Mouse (Mus musculus): Measurements from ENCODE around the gene Ppil6. TPM values are rescaled to one million over a fixed set of nuclear protein-coding genes. Genes with fewer than 3 reads are reported as not detected.

The Ppil6 gene
- polyA plus RNA-seq, 1 experiment from 2014 or later = 3.3 TPM

GRCm38 (mm10) chr10:41467325-41467724 lies 22.9 kb upstream of the Ppil6 start:
- Histone ChIP-seq H3K9ac (ENCODE audit: low read depth, low read length) (no peak overlapping the region), H3K9me3 (replicated peaks; ENCODE audit: low read length) (no peaks in the 10 kb centered on the region), H3K4me1 (replicated peaks; ENCODE audit: insufficient read depth, low read length) (no peaks in the 10 kb centered on the region), H3K36me3 (ENCODE audit: insufficient read depth, low read length) (peaks cover 19% of the 10 kb centered on the region; the same call in 1 of the 2 replicates), H3K4me3 (replicated peaks; ENCODE audit: low read depth, low read length) (no peak overlapping the region), H3K4me2 (ENCODE audit: low read length) (no peak overlapping the region), H3K27me3 (ENCODE audit: insufficient read depth, low read length) (no peaks in the 10 kb centered on the region), H3K27ac (no peak overlapping the region)
- ATAC-seq (replicated peaks; ENCODE audit: low FRiP score, low read depth) (no peak), DNase-seq (ENCODE audit: low spot score) (no peak)
- no peak for TF ChIP-seq CTCF (IDR thresholded peaks at IDR 0.05; ENCODE audit: low read depth)
- WGBS = 40% methylated on average over 6 of the region's 6 CpGs

DNA sequence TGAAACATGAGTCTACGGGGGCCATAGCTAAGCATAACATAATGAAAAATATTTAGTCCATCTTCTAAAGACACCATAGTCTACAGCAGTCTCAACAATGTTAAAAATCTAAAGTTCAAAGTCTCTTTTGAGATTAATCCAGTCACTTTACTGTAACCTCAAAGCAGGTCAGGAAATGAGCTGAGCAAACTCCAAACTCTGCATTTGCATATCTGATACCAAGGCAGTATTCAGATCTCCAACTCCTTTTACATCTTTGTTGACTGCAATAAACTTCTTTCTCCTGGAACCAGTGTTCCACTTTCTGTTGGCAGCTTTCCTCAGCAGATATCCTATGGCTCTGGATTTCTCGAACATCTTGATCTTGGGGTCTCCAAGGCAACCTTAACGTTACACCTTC lies 19.5 kb upstream of the Ppil6 start:
- H3K4me2 ChIP-seq (ENCODE audit: low read length) = no peak overlapping the region
- no peaks in the 10 kb centered on the region for H3K9me3 ChIP-seq (replicated peaks; ENCODE audit: low read length)
- H3K4me1 ChIP-seq (replicated peaks; ENCODE audit: insufficient read depth, low read length) = 0 out of 2 replicates have a peak, but pooled peaks cover under 1% of the 10 kb centered on the region
- H3K27ac ChIP-seq = no peak overlapping the region
- no peaks in the 10 kb centered on the region for H3K27me3 ChIP-seq (ENCODE audit: insufficient read depth, low read length)
- no peak for TF ChIP-seq CTCF (IDR thresholded peaks at IDR 0.05; ENCODE audit: low read depth)
- no peak overlapping the region for H3K4me3 ChIP-seq (replicated peaks; ENCODE audit: low read depth, low read length)
- 78% methylated on average over 3 of the region's 3 CpGs for WGBS
- H3K9ac ChIP-seq (ENCODE audit: low read depth, low read length) = no peak overlapping the region
- ATAC-seq (replicated peaks; ENCODE audit: low FRiP score, low read depth) = no peak
- H3K36me3 ChIP-seq (ENCODE audit: insufficient read depth, low read length) = peaks cover 2% of the 10 kb centered on the region; the same call in 1 of the 2 replicates
- no peak for DNase-seq (ENCODE audit: low spot score)

- Histone ChIP-seq H3K9ac (ENCODE audit: low read depth, low read length) (no peak overlapping the region), H3K36me3 (ENCODE audit: insufficient read depth, low read length) (no peaks in the 10 kb centered on the region), H3K27ac (no peak overlapping the region), H3K4me2 (ENCODE audit: low read length) (no peak overlapping the region), H3K4me3 (replicated peaks; ENCODE audit: low read depth, low read length) (no peak overlapping the region), H3K4me1 (replicated peaks; ENCODE audit: insufficient read depth, low read length) (peaks cover 6% of the 10 kb centered on the region), H3K9me3 (replicated peaks; ENCODE audit: low read length) (no peaks in the 10 kb centered on the region), H3K27me3 (ENCODE audit: insufficient read depth, low read length) (no peaks in the 10 kb centered on the region)
- DNase-seq (ENCODE audit: low spot score) (no peak), ATAC-seq (replicated peaks; ENCODE audit: low FRiP score, low read depth) (no peak)
- TF ChIP-seq CTCF (IDR thresholded peaks at IDR 0.05; ENCODE audit: low read depth) = no peak
Measured at GRCm38 (mm10) chr10:41472534-41472933, 17.7 kb upstream of the Ppil6 start.

- ATAC-seq (replicated peaks; ENCODE audit: low FRiP score, low read depth) (no peak), DNase-seq (ENCODE audit: low spot score) (no peak)
- TF ChIP-seq CTCF (IDR thresholded peaks at IDR 0.05; ENCODE audit: low read depth) = no peak
Measured at GRCm38 (mm10) chr10:41472962-41473481, 17.2 kb upstream of the Ppil6 start.

DNA sequence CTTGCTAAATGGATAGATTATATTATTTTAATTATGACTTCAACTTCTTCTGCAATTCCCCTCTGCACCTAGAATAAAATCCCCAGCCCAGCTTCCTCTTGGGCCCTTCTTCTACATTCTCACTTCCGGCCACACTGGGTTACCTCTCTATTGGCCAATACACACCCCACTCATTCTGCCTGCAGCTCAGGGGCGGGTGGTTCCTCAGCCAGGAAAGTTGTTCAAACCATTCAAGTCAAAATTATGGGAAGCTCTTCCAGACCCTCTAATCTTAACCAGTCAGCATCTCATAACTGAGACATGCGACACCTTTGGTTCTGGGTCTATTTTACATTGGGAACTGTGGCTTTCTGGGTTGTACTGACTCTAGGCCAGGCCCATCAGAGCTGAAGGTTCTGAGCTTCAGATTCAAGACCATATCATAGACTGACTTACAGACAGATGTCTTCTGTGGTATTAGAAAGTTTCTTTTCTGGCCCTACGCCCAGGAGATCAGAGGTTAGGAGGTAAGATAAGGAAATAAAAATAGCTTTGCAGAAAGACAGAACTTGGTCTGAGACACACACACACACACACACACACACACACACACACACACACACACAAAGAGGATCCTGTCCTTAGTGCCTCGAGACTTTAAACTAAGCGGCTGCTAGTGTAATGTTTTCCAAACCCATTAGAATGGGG lies 16.3 kb upstream of the Ppil6 start:
- Histone ChIP-seq H3K4me2 (ENCODE audit: low read length) (no peak overlapping the region), H3K9me3 (replicated peaks; ENCODE audit: low read length) (no peaks in the 10 kb centered on the region), H3K9ac (ENCODE audit: low read depth, low read length) (no peak overlapping the region), H3K27ac (no peak overlapping the region; the same call in 1 of the 2 replicates), H3K4me1 (replicated peaks; ENCODE audit: insufficient read depth, low read length) (peaks cover 9% of the 10 kb centered on the region), H3K4me3 (replicated peaks; ENCODE audit: low read depth, low read length) (no peak overlapping the region), H3K27me3 (ENCODE audit: insufficient read depth, low read length) (no peaks in the 10 kb centered on the region), H3K36me3 (ENCODE audit: insufficient read depth, low read length) (no peaks in the 10 kb centered on the region)
- no peak for ATAC-seq (replicated peaks; ENCODE audit: low FRiP score, low read depth)
- 75% methylated on average over 6 of the region's 6 CpGs for WGBS
- TF ChIP-seq CTCF (IDR thresholded peaks at IDR 0.05; ENCODE audit: low read depth) = no peak
- peak; percentile 15 for DNase-seq (ENCODE audit: low spot score)

More at GRCm38 (mm10) chr10:41472962-41473481, 17.2 kb upstream of the Ppil6 start:
- H3K4me3 ChIP-seq (replicated peaks; ENCODE audit: low read depth, low read length) = no peak overlapping the region
- H3K9ac ChIP-seq (ENCODE audit: low read depth, low read length) = no peak overlapping the region
- H3K4me1 ChIP-seq (replicated peaks; ENCODE audit: insufficient read depth, low read length) = peaks cover 9% of the 10 kb centered on the region
- no peak overlapping the region for H3K4me2 ChIP-seq (ENCODE audit: low read length)
- no peaks in the 10 kb centered on the region for H3K27me3 ChIP-seq (ENCODE audit: insufficient read depth, low read length)
- no peaks in the 10 kb centered on the region for H3K9me3 ChIP-seq (replicated peaks; ENCODE audit: low read length)
- 78% methylated on average over 5 of the region's 5 CpGs for WGBS
- H3K27ac ChIP-seq = no peak overlapping the region
- H3K36me3 ChIP-seq (ENCODE audit: insufficient read depth, low read length) = no peaks in the 10 kb centered on the region

GRCm38 (mm10) chr10:41474981-41475391 lies 15.3 kb upstream of the Ppil6 start:
- 73% methylated on average over 1 of the region's 1 CpGs for WGBS
- Histone ChIP-seq H3K4me3 (replicated peaks; ENCODE audit: low read depth, low read length) (no peak overlapping the region), H3K4me2 (ENCODE audit: low read length) (no peak overlapping the region), H3K9ac (ENCODE audit: low read depth, low read length) (no peak overlapping the region), H3K4me1 (replicated peaks; ENCODE audit: insufficient read depth, low read length) (peaks cover 9% of the 10 kb centered on the region), H3K27me3 (ENCODE audit: insufficient read depth, low read length) (no peaks in the 10 kb centered on the region), H3K36me3 (ENCODE audit: insufficient read depth, low read length) (no peaks in the 10 kb centered on the region), H3K9me3 (replicated peaks; ENCODE audit: low read length) (no peaks in the 10 kb centered on the region), H3K27ac (peak overlapping the region; percentile 58; the same call in 1 of the 2 replicates)
- ATAC-seq (replicated peaks; ENCODE audit: low FRiP score, low read depth) = no peak
- TF ChIP-seq CTCF (IDR thresholded peaks at IDR 0.05; ENCODE audit: low read depth) = no peak
- DNase-seq (ENCODE audit: low spot score) = peak; percentile 8
